Mouse (Mus musculus) intestine, embryonic 15.5 days (tissue): ENCODE results near the gene Pcgf3. TPM values are rescaled to one million over a fixed set of nuclear protein-coding genes. Genes with fewer than 3 reads are reported as not detected.
A peak's percentile ranks its signal among the peaks of the same experiment; 100 is the strongest.

Experiments used
- ATAC-seq: fragments of 200-750 bp; cut with Nextera tagmentation; 2 replicates; pipeline ENCODE4 v1.8.0; 2017; ENCODE audit warnings: moderate TSS enrichment, moderate library complexity
- H3K27ac ChIP-seq: fragments of 300-500 bp; sonication (generic); 2 replicates; pipeline ENCODE4 v1.5.1; 2015; ENCODE audit warnings: mild to moderate bottlenecking, inconsistent platforms
- H3K27me3 ChIP-seq: fragments of 300-500 bp; sonication (generic); replicated peaks from 2 replicates; pipeline ENCODE4 v1.6.1; 2015; ENCODE audit warnings: inconsistent platforms
- H3K36me3 ChIP-seq: fragments of 300-500 bp; sonication (generic); 2 replicates; pipeline ENCODE4 v1.6.1; 2015; ENCODE audit warnings: inconsistent platforms
- H3K4me1 ChIP-seq: fragments of 300-500 bp; sonication (generic); replicated peaks from 2 replicates; pipeline ENCODE4 v1.6.1; 2015; ENCODE audit warnings: inconsistent platforms
- H3K4me2 ChIP-seq: fragments of 300-500 bp; sonication (generic); replicated peaks from 2 replicates; pipeline ENCODE4 v1.6.1; 2015; ENCODE audit warnings: mild to moderate bottlenecking, inconsistent platforms
- H3K4me3 ChIP-seq: fragments of 300-500 bp; sonication (generic); replicated peaks from 2 replicates; pipeline ENCODE4 v1.5.1; 2015; ENCODE audit warnings: inconsistent platforms
- H3K9ac ChIP-seq: fragments of 300-500 bp; sonication (generic); 2 replicates; pipeline ENCODE4 v1.6.1; 2015; ENCODE audit warnings: inconsistent platforms
- H3K9me3 ChIP-seq: fragments of 300-500 bp; sonication (generic); 2 replicates; pipeline ENCODE4 v1.6.1; 2016; ENCODE audit warnings: inconsistent platforms
- WGBS: fragments of 180-500 bp; shearing (Covaris S2); methylation state at CpG from one replicate; pipeline ENCODE4 v1.1.7; 2015; 5-methylcytosine and 5-hydroxymethylcytosine counted together
- polyA plus RNA-seq: library from polyadenylated mRNA; unstranded; fragments of >200 nt; fragmentation: Nextera tagmentation; extraction: Ambion mirVana; gene quantifications from 2 replicates; pipeline ENCODE4 v1.2.1, GENCODE M21; 2015

Pcgf3 gene
- polyA plus RNA-seq, 1 experiment from 2014 or later, result 18.0 TPM

GRCm38 (mm10) chr5:108450837-108451540 is 10.0 kb upstream of the Pcgf3 start:
- no peak overlapping the region for H3K4me3 ChIP-seq
- H3K36me3 ChIP-seq, result no peaks in the 10 kb centered on the region
- peaks cover 8% of the 10 kb centered on the region; the same call in 1 of the 2 replicates for H3K4me1 ChIP-seq
- H3K27me3 ChIP-seq, result no peaks in the 10 kb centered on the region
- H3K9me3 ChIP-seq, result no peaks in the 10 kb centered on the region
- H3K4me2 ChIP-seq, result no peak overlapping the region
- WGBS, result 71% methylated on average over 8 of the region's 8 CpGs
- H3K27ac ChIP-seq, result no peak overlapping the region
- ATAC-seq, result no peak
- no peak overlapping the region for H3K9ac ChIP-seq

GRCm38 (mm10) chr5:108451611-108452010 is 9.4 kb upstream of the Pcgf3 start:
- no peak for ATAC-seq
- Histone ChIP-seq H3K4me3 (no peak overlapping the region), H3K9me3 (no peaks in the 10 kb centered on the region), H3K36me3 (no peaks in the 10 kb centered on the region), H3K9ac (no peak overlapping the region), H3K4me1 (peaks cover 8% of the 10 kb centered on the region; the same call in 1 of the 2 replicates), H3K4me2 (no peak overlapping the region), H3K27ac (no peak overlapping the region), H3K27me3 (no peaks in the 10 kb centered on the region)
- 62% methylated on average over 1 of the region's 1 CpGs for WGBS

- WGBS, result 64% methylated on average over 1 of the region's 1 CpGs
- Histone ChIP-seq H3K27ac (no peak overlapping the region), H3K36me3 (no peaks in the 10 kb centered on the region), H3K9ac (no peak overlapping the region), H3K27me3 (no peaks in the 10 kb centered on the region), H3K4me1 (peaks cover 8% of the 10 kb centered on the region; the same call in 1 of the 2 replicates), H3K4me2 (no peak overlapping the region), H3K9me3 (no peaks in the 10 kb centered on the region), H3K4me3 (no peak overlapping the region)
- ATAC-seq, result no peak
These were observed 8.6 kb upstream of the Pcgf3 start for GRCm38 (mm10) chr5:108452422-108452821.

- H3K9me3 ChIP-seq, result no peaks in the 10 kb centered on the region
- no peaks in the 10 kb centered on the region for H3K36me3 ChIP-seq
- no peak overlapping the region for H3K9ac ChIP-seq
- no peak overlapping the region for H3K4me3 ChIP-seq
- H3K4me1 ChIP-seq, result peaks cover 5% of the 10 kb centered on the region; the same call in 1 of the 2 replicates
- no peak for ATAC-seq
- no peak overlapping the region for H3K27ac ChIP-seq
- WGBS, result 48% methylated on average over 3 of the region's 3 CpGs
- no peak overlapping the region for H3K4me2 ChIP-seq
- no peaks in the 10 kb centered on the region; the same call in 1 of the 2 replicates for H3K27me3 ChIP-seq
These were observed 6.9 kb upstream of the Pcgf3 start for GRCm38 (mm10) chr5:108454094-108454493.

- Histone ChIP-seq H3K4me3 (no peak overlapping the region), H3K27ac (no peak overlapping the region), H3K9me3 (no peaks in the 10 kb centered on the region), H3K27me3 (no peaks in the 10 kb centered on the region; the same call in 1 of the 2 replicates), H3K9ac (no peak overlapping the region), H3K4me2 (no peak overlapping the region), H3K36me3 (no peaks in the 10 kb centered on the region), H3K4me1 (peaks cover 13% of the 10 kb centered on the region)
- 82% methylated on average over 2 of the region's 2 CpGs for WGBS
- no peak for ATAC-seq
These were observed 2.3 kb upstream of the Pcgf3 start for GRCm38 (mm10) chr5:108458706-108459105.

- WGBS, result 37% methylated on average over 6 of the region's 6 CpGs
- peak overlapping the region; percentile 84 for H3K4me2 ChIP-seq
- ATAC-seq, result peak; percentile 7; the same call in 1 of the 2 replicates
These were observed 571 bp upstream of the Pcgf3 start for GRCm38 (mm10) chr5:108460461-108460860.

GRCm38 (mm10) chr5:108462446-108462845 is 1.4 kb downstream of the Pcgf3 start:
- Histone ChIP-seq H3K9ac (peak overlapping the region; percentile 100), H3K4me1 (peaks cover 20% of the 10 kb centered on the region), H3K27ac (no peak overlapping the region; the same call in 1 of the 2 replicates), H3K4me2 (peak overlapping the region; percentile 84), H3K9me3 (no peaks in the 10 kb centered on the region), H3K4me3 (peak overlapping the region; percentile 88), H3K27me3 (no peaks in the 10 kb centered on the region; the same call in 1 of the 2 replicates), H3K36me3 (no peaks in the 10 kb centered on the region)
- 30% methylated on average over 4 of the region's 4 CpGs for WGBS
- no peak for ATAC-seq

More at GRCm38 (mm10) chr5:108460461-108460860, 571 bp upstream of the Pcgf3 start:
- H3K4me1 ChIP-seq, result peaks cover 20% of the 10 kb centered on the region
- no peaks in the 10 kb centered on the region for H3K9me3 ChIP-seq
- H3K36me3 ChIP-seq, result no peaks in the 10 kb centered on the region
- peak overlapping the region; percentile 100 for H3K9ac ChIP-seq
- no peaks in the 10 kb centered on the region; the same call in 1 of the 2 replicates for H3K27me3 ChIP-seq
- H3K4me3 ChIP-seq, result peak overlapping the region; percentile 88
- H3K27ac ChIP-seq, result no peak overlapping the region

GRCm38 (mm10) chr5:108465131-108465891 is 4.3 kb downstream of the Pcgf3 start:
- Histone ChIP-seq H3K9ac (no peak overlapping the region), H3K4me2 (no peak overlapping the region), H3K4me1 (peaks cover 20% of the 10 kb centered on the region), H3K4me3 (no peak overlapping the region), H3K27me3 (no peaks in the 10 kb centered on the region), H3K27ac (no peak overlapping the region), H3K9me3 (no peaks in the 10 kb centered on the region), H3K36me3 (no peaks in the 10 kb centered on the region)
- no peak for ATAC-seq
- WGBS, result 85% methylated on average over 6 of the region's 6 CpGs

GRCm38 (mm10) chr5:108466647-108467046 is 5.6 kb downstream of the Pcgf3 start:
- H3K4me3 ChIP-seq, result no peak overlapping the region
- no peaks in the 10 kb centered on the region for H3K36me3 ChIP-seq
- no peak overlapping the region for H3K9ac ChIP-seq
- no peak for ATAC-seq
- no peak overlapping the region for H3K4me2 ChIP-seq
- H3K27ac ChIP-seq, result no peak overlapping the region
- H3K27me3 ChIP-seq, result no peaks in the 10 kb centered on the region
- peaks cover 20% of the 10 kb centered on the region for H3K4me1 ChIP-seq
- no peaks in the 10 kb centered on the region for H3K9me3 ChIP-seq
- 95% methylated on average over 1 of the region's 1 CpGs for WGBS

- 66% methylated on average over 7 of the region's 7 CpGs for WGBS
- Histone ChIP-seq H3K36me3 (peaks cover 9% of the 10 kb centered on the region), H3K9me3 (no peaks in the 10 kb centered on the region), H3K9ac (no peak overlapping the region), H3K27me3 (no peaks in the 10 kb centered on the region), H3K4me3 (no peak overlapping the region), H3K27ac (no peak overlapping the region), H3K4me2 (no peak overlapping the region), H3K4me1 (no peaks in the 10 kb centered on the region)
- no peak for ATAC-seq
These were observed 8.6 kb downstream of the Pcgf3 start for GRCm38 (mm10) chr5:108469617-108470016.

- Histone ChIP-seq H3K27me3 (no peaks in the 10 kb centered on the region), H3K36me3 (peaks cover 34% of the 10 kb centered on the region), H3K9me3 (no peaks in the 10 kb centered on the region), H3K4me2 (no peak overlapping the region), H3K4me1 (no peaks in the 10 kb centered on the region), H3K9ac (no peak overlapping the region), H3K27ac (no peak overlapping the region), H3K4me3 (no peak overlapping the region)
- WGBS, result 92% methylated on average over 4 of the region's 4 CpGs
- ATAC-seq, result no peak
These were observed 12.7 kb downstream of the Pcgf3 start for GRCm38 (mm10) chr5:108473737-108474136.

- Histone ChIP-seq H3K4me3 (no peak overlapping the region), H3K27ac (no peak overlapping the region), H3K9ac (no peak overlapping the region), H3K4me1 (no peaks in the 10 kb centered on the region), H3K4me2 (no peak overlapping the region), H3K27me3 (no peaks in the 10 kb centered on the region), H3K36me3 (peaks cover 34% of the 10 kb centered on the region), H3K9me3 (no peaks in the 10 kb centered on the region)
- 91% methylated on average over 3 of the region's 3 CpGs for WGBS
- ATAC-seq, result no peak
These were observed 14.9 kb downstream of the Pcgf3 start for GRCm38 (mm10) chr5:108475977-108476376.
